In genomic region chr3:58167121-58167520, GRCm38 (mm10) we compare ENCODE assay signal across 20 mouse cellular contexts.
"Had no signal": no experiment of that assay in that cellular context is flagged by ENCODE, and none has a peak within 500 bp of the region (broad histone marks: within the 10 kb centered on the region; RNA-seq: fewer than 3 reads in every experiment).

No protein-coding gene starts in this region.

- H3K4me1 ChIP-seq: liver, embryonic 15.5 days; stomach, embryonic 15.5 days had no signal

- DNase-seq: kidney, postnatal 25 days; layer of hippocampus, adult 9-11 months; lung, adult 18-20 months; lung, postnatal 36 days; right cerebral cortex, postnatal 25 days; spleen, adult 18-20 months; thymus, postnatal 25 days had no signal

- ATAC-seq: liver, embryonic 12.5 days; midbrain, embryonic 13.5 days; midbrain, embryonic 16.5 days had no signal

- H3K9me3 ChIP-seq: limb, embryonic 10.5 days; limb, embryonic 13.5 days; liver, embryonic 12.5 days; liver, embryonic 15.5 days; lung, embryonic 15.5 days; midbrain, embryonic 10.5 days; midbrain, embryonic 13.5 days; neural tube, embryonic 13.5 days; stomach, embryonic 15.5 days had no signal

- H3K4me3 ChIP-seq: layer of hippocampus, adult 2 months; limb, embryonic 10.5 days; limb, embryonic 13.5 days; liver, embryonic 12.5 days; liver, embryonic 15.5 days; lung, embryonic 15.5 days; megakaryocyte, embryonic 14.5 days; midbrain, embryonic 10.5 days; midbrain, embryonic 13.5 days; neural tube, embryonic 13.5 days; stomach, embryonic 15.5 days had no signal

- H3K27ac ChIP-seq: kidney, postnatal 0 days; layer of hippocampus, adult 2 months; limb, embryonic 10.5 days; limb, embryonic 13.5 days; liver, embryonic 12.5 days; liver, embryonic 15.5 days; lung, embryonic 15.5 days; midbrain, embryonic 10.5 days; midbrain, embryonic 13.5 days; neural tube, embryonic 13.5 days; stomach, embryonic 15.5 days had no signal

- H3K9ac ChIP-seq: limb, embryonic 13.5 days; liver, embryonic 12.5 days; liver, embryonic 15.5 days; lung, embryonic 15.5 days; midbrain, embryonic 13.5 days; neural tube, embryonic 13.5 days; stomach, embryonic 15.5 days had no signal

- H3K4me2 ChIP-seq: limb, embryonic 13.5 days; liver, embryonic 12.5 days; liver, embryonic 15.5 days; lung, embryonic 15.5 days; midbrain, embryonic 13.5 days; neural tube, embryonic 13.5 days; stomach, embryonic 15.5 days had no signal

- H3K27me3 ChIP-seq: liver, embryonic 15.5 days; lung, embryonic 15.5 days; midbrain, embryonic 13.5 days; stomach, embryonic 15.5 days had no signal

- H3K36me3 ChIP-seq: limb, embryonic 10.5 days; limb, embryonic 13.5 days; liver, embryonic 12.5 days; liver, embryonic 15.5 days; lung, embryonic 15.5 days; midbrain, embryonic 10.5 days; midbrain, embryonic 13.5 days; neural tube, embryonic 13.5 days; stomach, embryonic 15.5 days had no signal
